Mouse (Mus musculus) myocyte (in vitro differentiated cells): ENCODE data around the gene Cxcl12. TPM values are rescaled to one million over a fixed set of nuclear protein-coding genes. Genes with fewer than 3 reads are reported as not detected.
A peak's percentile ranks its signal among the peaks of the same experiment; 100 is the strongest.

Experiments
- H3K27me3 ChIP-seq: one replicate; pipeline ENCODE4 v1.6.1; 2011; ENCODE audit not compliant: control insufficient read depth, insufficient read depth, insufficient read length
- H3K36me3 ChIP-seq: one replicate; pipeline ENCODE4 v1.6.1; 2011; ENCODE audit not compliant: control insufficient read depth, insufficient read depth
- H3K4me2 ChIP-seq: one replicate; pipeline ENCODE4 v1.6.1; 2011; ENCODE audit warnings: low read depth, control low read depth
- H3K4me3 ChIP-seq: one replicate; pipeline ENCODE4 v1.5.1; 2011; ENCODE audit warnings: mild to moderate bottlenecking, control low read depth, moderate library complexity
- H3K79me2 ChIP-seq: one replicate; pipeline ENCODE4 v1.6.1; 2011; ENCODE audit not compliant: control insufficient read depth, insufficient read depth
- H3ac ChIP-seq: one replicate; pipeline ENCODE4 v1.6.1; 2011; ENCODE audit not compliant: control insufficient read depth, insufficient read length
- CEBPB ChIP-seq: IDR thresholded peaks from 2 replicates; pipeline ENCODE4 v1.6.1; 2011; ENCODE audit warnings: mild to moderate bottlenecking, moderate library complexity; ENCODE audit not compliant: poor library complexity, insufficient read depth, severe bottlenecking
- E2F4 ChIP-seq: IDR thresholded peaks from one replicate; pipeline ENCODE4 v1.6.1; 2011; ENCODE audit warnings: mild to moderate bottlenecking, control low read depth, moderate library complexity; ENCODE audit not compliant: insufficient read depth
- MAX ChIP-seq: IDR thresholded peaks from one replicate; pipeline ENCODE4 v1.6.1; 2011; ENCODE audit warnings: low read depth, mild to moderate bottlenecking, control low read depth
- MYOD1 ChIP-seq, 3 experiments: IDR thresholded peaks; one replicate each; pipeline ENCODE4 v1.6.1; 2011; ENCODE audit warnings: control low read depth in 2 of 3, low read depth in 2 of 3, mild to moderate bottlenecking in 2 of 3, moderate library complexity in 1 of 3; ENCODE audit not compliant: insufficient read length in 2 of 3, control insufficient read depth in 1 of 3
- MYOG ChIP-seq, 3 experiments: IDR thresholded peaks; one replicate each; pipeline ENCODE4 v1.6.1; 2011; ENCODE audit warnings: control low read depth in 2 of 3, low read depth in 2 of 3, mild to moderate bottlenecking in 2 of 3; ENCODE audit not compliant: insufficient read length in 2 of 3, control insufficient read depth in 1 of 3, insufficient read depth in 1 of 3
- POLR2A ChIP-seq: IDR thresholded peaks from one replicate; pipeline ENCODE4 v1.6.1; 2011; ENCODE audit warnings: low read depth, mild to moderate bottlenecking, control low read depth, moderate library complexity; ENCODE audit not compliant: insufficient read length
- POLR2AphosphoS2 ChIP-seq: IDR thresholded peaks from one replicate; pipeline ENCODE4 v1.6.1; 2011; ENCODE audit warnings: low read depth, control low read depth; ENCODE audit not compliant: insufficient read length
- REST ChIP-seq: IDR thresholded peaks from one replicate; pipeline ENCODE4 v1.6.1; 2011; ENCODE audit warnings: mild to moderate bottlenecking, control low read depth, moderate library complexity; ENCODE audit not compliant: insufficient read depth, insufficient read length
- SRF ChIP-seq: IDR thresholded peaks from one replicate; pipeline ENCODE4 v1.6.1; 2011; ENCODE audit warnings: low read depth; ENCODE audit not compliant: control insufficient read depth, insufficient read length
- TCF12 ChIP-seq: IDR thresholded peaks from one replicate; pipeline ENCODE4 v1.6.1; 2011; ENCODE audit warnings: mild to moderate bottlenecking, control low read depth; ENCODE audit not compliant: poor library complexity, insufficient read depth, severe bottlenecking
- TCF3 ChIP-seq: IDR thresholded peaks from one replicate; pipeline ENCODE4 v1.6.1; 2011; ENCODE audit warnings: low read depth, control low read depth; ENCODE audit not compliant: insufficient read length
- USF1 ChIP-seq: IDR thresholded peaks from one replicate; pipeline ENCODE4 v1.6.1; 2011; ENCODE audit warnings: low read depth, mild to moderate bottlenecking, control low read depth, moderate library complexity
- polyA plus RNA-seq: library from polyadenylated mRNA; unstranded; fragments of >200 nt; fragmentation: generic; extraction: Trizol; gene quantifications from one replicate; pipeline ENCODE4 v1.2.1, GENCODE M21; 2012; ENCODE audit warnings: missing spikeins

Cxcl12 gene
- polyA plus RNA-seq, 1 experiment = 7.5 TPM

- H3K4me2 ChIP-seq = peak overlapping the region; percentile 19
- H3K79me2 ChIP-seq = no peaks in the 10 kb centered on the region
- TF ChIP-seq SRF = no peak
- no peak for TF ChIP-seq E2F4
- TF ChIP-seq USF1 = no peak
- TF ChIP-seq CEBPB = no peak
- no peak for TF ChIP-seq POLR2A
- no peak for TF ChIP-seq POLR2AphosphoS2
- no peak for TF ChIP-seq MYOD1 (IDR thresholded peaks at IDR 0.05; ENCODE audit: control insufficient read depth in 1 of 3, insufficient read length in 2 of 3, low read depth in 2 of 3)
- no peak for TF ChIP-seq TCF12
- no peak for TF ChIP-seq TCF3
- TF ChIP-seq MYOG (IDR thresholded peaks at IDR 0.05; ENCODE audit: control insufficient read depth in 1 of 3, insufficient read depth in 1 of 3, insufficient read length in 2 of 3, low read depth in 2 of 3) = no peak
- TF ChIP-seq MAX = no peak
- H3K4me3 ChIP-seq = no peak overlapping the region
- H3K27me3 ChIP-seq = no peaks in the 10 kb centered on the region
- H3ac ChIP-seq = no peak overlapping the region
- H3K36me3 ChIP-seq = no peaks in the 10 kb centered on the region
Observed at GRCm38 (mm10) chr6:117206834-117207233, 38.5 kb downstream of the Cxcl12 start.

- no peaks in the 10 kb centered on the region for H3K36me3 ChIP-seq
- H3K27me3 ChIP-seq = no peaks in the 10 kb centered on the region
- peak overlapping the region; percentile 19 for H3K4me2 ChIP-seq
- H3K4me3 ChIP-seq = no peak overlapping the region
- TF ChIP-seq E2F4 = no peak
- no peak for TF ChIP-seq MAX
- no peak for TF ChIP-seq TCF12
- TF ChIP-seq REST = no peak
- TF ChIP-seq MYOD1 (IDR thresholded peaks at IDR 0.05; ENCODE audit: control insufficient read depth in 1 of 3, insufficient read length in 2 of 3, low read depth in 2 of 3) = no peak
- no peak for TF ChIP-seq MYOG (IDR thresholded peaks at IDR 0.05; ENCODE audit: control insufficient read depth in 1 of 3, insufficient read depth in 1 of 3, insufficient read length in 2 of 3, low read depth in 2 of 3)
- TF ChIP-seq POLR2A = no peak
- TF ChIP-seq CEBPB = no peak
- TF ChIP-seq USF1 = no peak
- no peak for TF ChIP-seq SRF
- TF ChIP-seq POLR2AphosphoS2 = no peak
- no peak for TF ChIP-seq TCF3
- no peak overlapping the region for H3ac ChIP-seq
- no peaks in the 10 kb centered on the region for H3K79me2 ChIP-seq
Observed at GRCm38 (mm10) chr6:117207289-117207688, 39.0 kb downstream of the Cxcl12 start.

GRCm38 (mm10) chr6:117210086-117210485 lies 41.8 kb downstream of the Cxcl12 start:
- Histone ChIP-seq H3K4me3 (no peak overlapping the region), H3K27me3 (no peaks in the 10 kb centered on the region), H3ac (no peak overlapping the region), H3K36me3 (no peaks in the 10 kb centered on the region), H3K79me2 (no peaks in the 10 kb centered on the region), H3K4me2 (no peak overlapping the region)
- no peak for TF ChIP-seq POLR2AphosphoS2
- TF ChIP-seq TCF12 = no peak
- TF ChIP-seq REST = no peak
- no peak for TF ChIP-seq SRF
- TF ChIP-seq TCF3 = no peak
- TF ChIP-seq POLR2A = no peak
- no peak for TF ChIP-seq USF1

GRCm38 (mm10) chr6:117210536-117210935 lies 42.2 kb downstream of the Cxcl12 start:
- H3K27me3 ChIP-seq = no peaks in the 10 kb centered on the region
- H3K79me2 ChIP-seq = no peaks in the 10 kb centered on the region
- H3K4me3 ChIP-seq = no peak overlapping the region
- no peaks in the 10 kb centered on the region for H3K36me3 ChIP-seq
- no peak overlapping the region for H3K4me2 ChIP-seq
- H3ac ChIP-seq = no peak overlapping the region
- TF ChIP-seq TCF12 = no peak

- TF ChIP-seq TCF12 = no peak
- TF ChIP-seq MYOG (IDR thresholded peaks at IDR 0.05; ENCODE audit: control insufficient read depth in 1 of 3, insufficient read depth in 1 of 3, insufficient read length in 2 of 3, low read depth in 2 of 3) = no peak
- no peak for TF ChIP-seq MAX
- H3K4me2 ChIP-seq = no peak overlapping the region
- H3ac ChIP-seq = no peak overlapping the region
- H3K79me2 ChIP-seq = no peaks in the 10 kb centered on the region
- no peak overlapping the region for H3K4me3 ChIP-seq
- no peaks in the 10 kb centered on the region for H3K27me3 ChIP-seq
- no peaks in the 10 kb centered on the region for H3K36me3 ChIP-seq
Observed at GRCm38 (mm10) chr6:117214506-117214905, 46.2 kb downstream of the Cxcl12 start.
